In genomic region chr11:103504497-103504896, GRCm38 (mm10) we compare ENCODE assay signal across 37 mouse cellular contexts. TPM values are rescaled to one million over a fixed set of nuclear protein-coding genes. Genes with fewer than 3 reads are reported as not detected.
"Had no signal": no experiment of that assay in that cellular context is flagged by ENCODE, and none has a peak within 500 bp of the region (broad histone marks: within the 10 kb centered on the region; RNA-seq: fewer than 3 reads in every experiment).

TSS of gene Lrrc37a (minus strand) at chr11:103504597.

- DNase-seq: left cerebral cortex, postnatal 4 days; liver; liver, embryonic 13.5 days; liver, postnatal 0 days; lung, adult 18-20 months; lung, adult 2 months; lung, embryonic 14.5 days; lung, postnatal 10 days; lung, postnatal 14 days; lung, postnatal 36 days; lung, postnatal 4 days; midbrain, embryonic 14.5 days had no signal

- H3K9ac ChIP-seq: limb, embryonic 12.5 days; limb, embryonic 13.5 days; limb, embryonic 15.5 days; liver, embryonic 13.5 days; liver, embryonic 14.5 days; liver, embryonic 15.5 days; liver, postnatal 0 days; lung, embryonic 14.5 days; lung, embryonic 15.5 days; midbrain, embryonic 12.5 days; midbrain, embryonic 13.5 days; midbrain, embryonic 15.5 days had no signal

- H3K4me3 ChIP-seq: left cerebral cortex, adult 2 months; limb, embryonic 10.5 days; limb, embryonic 12.5 days; limb, embryonic 13.5 days; limb, embryonic 15.5 days; liver, embryonic 13.5 days; liver, embryonic 15.5 days; lung, embryonic 15.5 days; megakaryocyte, embryonic 14.5 days; midbrain, embryonic 10.5 days; midbrain, embryonic 12.5 days; midbrain, embryonic 13.5 days; midbrain, embryonic 15.5 days; myocyte had no signal

- H3K4me1 ChIP-seq: limb, embryonic 10.5 days; limb, embryonic 12.5 days; limb, embryonic 13.5 days; limb, embryonic 15.5 days; liver, embryonic 13.5 days; liver, embryonic 15.5 days; lung, embryonic 15.5 days; megakaryocyte, embryonic 14.5 days; midbrain, embryonic 10.5 days; midbrain, embryonic 12.5 days; midbrain, embryonic 13.5 days; midbrain, embryonic 15.5 days had no signal

- ATAC-seq: liver, postnatal 0 days; lung, postnatal 0 days; midbrain, embryonic 13.5 days; midbrain, embryonic 15.5 days; midbrain, embryonic 16.5 days had no signal

- H3K27me3 ChIP-seq: limb, embryonic 13.5 days; limb, embryonic 15.5 days; liver, embryonic 13.5 days; liver, embryonic 15.5 days; lung, embryonic 15.5 days; midbrain, embryonic 12.5 days; midbrain, embryonic 13.5 days; midbrain, embryonic 15.5 days had no signal

- H3K36me3 ChIP-seq: limb, embryonic 10.5 days; limb, embryonic 12.5 days; limb, embryonic 13.5 days; limb, embryonic 15.5 days; liver, embryonic 13.5 days; liver, embryonic 15.5 days; lung, embryonic 15.5 days; midbrain, embryonic 10.5 days; midbrain, embryonic 12.5 days; midbrain, embryonic 13.5 days; midbrain, embryonic 15.5 days had no signal

- H3K9me3 ChIP-seq: limb, embryonic 10.5 days; limb, embryonic 12.5 days; limb, embryonic 13.5 days; limb, embryonic 15.5 days; liver, embryonic 13.5 days; liver, embryonic 15.5 days; lung, embryonic 15.5 days; megakaryocyte, embryonic 14.5 days; midbrain, embryonic 10.5 days; midbrain, embryonic 12.5 days; midbrain, embryonic 13.5 days; midbrain, embryonic 15.5 days had no signal

- H3K4me2 ChIP-seq: limb, embryonic 12.5 days; limb, embryonic 13.5 days; limb, embryonic 15.5 days; liver, embryonic 11.5 days; liver, embryonic 13.5 days; liver, embryonic 15.5 days; lung, embryonic 14.5 days; lung, embryonic 15.5 days; midbrain, embryonic 11.5 days; midbrain, embryonic 12.5 days; midbrain, embryonic 13.5 days; midbrain, embryonic 15.5 days had no signal

- H3K27ac ChIP-seq: left cerebral cortex, adult 2 months; limb, embryonic 10.5 days; limb, embryonic 12.5 days; limb, embryonic 13.5 days; limb, embryonic 15.5 days; liver, embryonic 13.5 days; liver, embryonic 14.5 days; liver, embryonic 15.5 days; lung, embryonic 15.5 days; macrophage; midbrain, embryonic 10.5 days; midbrain, embryonic 12.5 days; midbrain, embryonic 13.5 days; midbrain, embryonic 15.5 days had no signal

RNA-seq across cellular contexts. Expression of gene Lrrc37a, which starts in this region (rescaled TPM):
- polyA plus RNA-seq: limb, embryonic 10.5 days; limb, embryonic 11.5 days; limb, embryonic 12.5 days; limb, embryonic 13.5 days; limb, embryonic 14.5 days; limb, embryonic 15.5 days; liver, adult 2 months; liver, embryonic 11.5 days; liver, embryonic 13.5 days; liver, embryonic 14.5 days; liver, embryonic 15.5 days; liver, embryonic 16.5 days; liver, postnatal 0 days; lung, adult 2 months; lung, embryonic 14.5 days; lung, embryonic 15.5 days; lung, embryonic 16.5 days; lung, postnatal 0 days; macrophage; midbrain, embryonic 10.5 days; midbrain, embryonic 11.5 days; midbrain, embryonic 12.5 days; midbrain, embryonic 13.5 days; midbrain, embryonic 14.5 days; midbrain, embryonic 15.5 days; midbrain, embryonic 16.5 days; midbrain, postnatal 0 days; myocyte had no signal
